Mouse (Mus musculus) limb, embryonic 13.5 days (tissue): ENCODE results near the gene Ppp1r3c. TPM values are rescaled to one million over a fixed set of nuclear protein-coding genes. Genes with fewer than 3 reads are reported as not detected.

Experiments
- ATAC-seq: fragments of 200-750 bp; cut with Nextera tagmentation; 2 replicates; pipeline ENCODE4 v1.8.0; 2017; ENCODE audit warnings: low read depth, moderate number of reproducible peaks, moderate TSS enrichment; ENCODE audit not compliant: low FRiP score
- H3K27ac ChIP-seq: fragments of 300-500 bp; sonication (generic); 2 replicates; pipeline ENCODE4 v1.5.1; 2015; ENCODE audit warnings: inconsistent platforms, mild to moderate bottlenecking, moderate library complexity
- H3K27me3 ChIP-seq: fragments of 300-500 bp; sonication (generic); 2 replicates; pipeline ENCODE4 v1.6.1; 2015; ENCODE audit warnings: mild to moderate bottlenecking, inconsistent platforms
- H3K36me3 ChIP-seq: fragments of 300-500 bp; sonication (generic); 2 replicates; pipeline ENCODE4 v1.6.1; 2015; ENCODE audit warnings: inconsistent platforms, mild to moderate bottlenecking, moderate library complexity
- H3K4me1 ChIP-seq: fragments of 300-500 bp; sonication (generic); 2 replicates; pipeline ENCODE4 v1.6.1; 2015; ENCODE audit warnings: inconsistent platforms
- H3K4me2 ChIP-seq: fragments of 300-500 bp; sonication (generic); replicated peaks from 2 replicates; pipeline ENCODE4 v1.6.1; 2015; ENCODE audit warnings: inconsistent platforms, mild to moderate bottlenecking, moderate library complexity
- H3K4me3 ChIP-seq: fragments of 300-500 bp; sonication (generic); 2 replicates; pipeline ENCODE4 v1.5.1; 2015; ENCODE audit warnings: moderate library complexity, mild to moderate bottlenecking, inconsistent platforms
- H3K9ac ChIP-seq: fragments of 300-500 bp; sonication (generic); 2 replicates; pipeline ENCODE4 v1.6.1; 2015; ENCODE audit warnings: mild to moderate bottlenecking, inconsistent platforms
- H3K9me3 ChIP-seq: fragments of 300-500 bp; sonication (generic); 2 replicates; pipeline ENCODE4 v1.6.1; 2016; ENCODE audit warnings: inconsistent platforms
- WGBS: fragments of 180-500 bp; shearing (Covaris S2); methylation state at CpG from one replicate; pipeline ENCODE4 v1.1.7; 2015; 5-methylcytosine and 5-hydroxymethylcytosine counted together
- polyA plus RNA-seq: library from polyadenylated mRNA; unstranded; fragments of >200 nt; fragmentation: Nextera tagmentation; extraction: Ambion mirVana; gene quantifications from 2 replicates; pipeline ENCODE4 v1.2.1, GENCODE M21; 2015

Gene Ppp1r3c
- 8.9 and 11.4 TPM in 2 replicates for polyA plus RNA-seq

- ATAC-seq, result peak; percentile 98
- Histone ChIP-seq H3K36me3 (peaks cover 18% of the 10 kb centered on the region), H3K4me1 (0 out of 2 replicates have a peak, but pooled peaks cover 7% of the 10 kb centered on the region), H3K9ac (peak within 1 kb of the TSS; percentile 75), H3K4me3 (peak within 1 kb of the TSS; percentile 59), H3K27me3 (no peaks in the 10 kb centered on the region), H3K27ac (peak within 1 kb of the TSS; percentile 89), H3K9me3 (0 out of 2 replicates have a peak, but pooled peaks cover 4% of the 10 kb centered on the region), H3K4me2 (peak within 1 kb of the TSS; percentile 76)
- WGBS, result under 1% methylated on average over 33 of the region's 33 CpGs
Measured at GRCm38 (mm10) chr19:36736537-36736936, at the start of gene Ppp1r3c. Gene Ppp1r3c, minus strand, starts transcription at chr19:36736653.

GRCm38 (mm10) chr19:36783179-36783578 is 46.7 kb upstream of the Ppp1r3c start:
- Histone ChIP-seq H3K4me1 (no peaks in the 10 kb centered on the region), H3K9me3 (no peaks in the 10 kb centered on the region), H3K4me3 (no peak overlapping the region), H3K4me2 (no peak overlapping the region), H3K27me3 (no peaks in the 10 kb centered on the region), H3K27ac (no peak overlapping the region), H3K36me3 (no peaks in the 10 kb centered on the region), H3K9ac (no peak overlapping the region)
- ATAC-seq, result no peak
- WGBS, result 72% methylated on average over 6 of the region's 6 CpGs

GRCm38 (mm10) chr19:36782591-36782990 is 46.1 kb upstream of the Ppp1r3c start:
- H3K36me3 ChIP-seq, result no peaks in the 10 kb centered on the region
- no peaks in the 10 kb centered on the region for H3K27me3 ChIP-seq
- WGBS, result 82% methylated on average over 3 of the region's 3 CpGs
- ATAC-seq, result no peak
- no peak overlapping the region for H3K27ac ChIP-seq
- no peak overlapping the region for H3K4me3 ChIP-seq
- H3K4me2 ChIP-seq, result no peak overlapping the region
- no peaks in the 10 kb centered on the region for H3K4me1 ChIP-seq
- H3K9ac ChIP-seq, result no peak overlapping the region
- no peaks in the 10 kb centered on the region for H3K9me3 ChIP-seq

- WGBS, result 78% methylated on average over 3 of the region's 3 CpGs
- no peak overlapping the region for H3K9ac ChIP-seq
- no peak overlapping the region for H3K27ac ChIP-seq
- no peak for ATAC-seq
- H3K4me1 ChIP-seq, result no peaks in the 10 kb centered on the region
- no peaks in the 10 kb centered on the region for H3K27me3 ChIP-seq
- H3K4me2 ChIP-seq, result no peak overlapping the region
- no peaks in the 10 kb centered on the region for H3K36me3 ChIP-seq
- H3K9me3 ChIP-seq, result no peaks in the 10 kb centered on the region
- no peak overlapping the region for H3K4me3 ChIP-seq
Measured at GRCm38 (mm10) chr19:36781996-36782395, 45.5 kb upstream of the Ppp1r3c start.

GRCm38 (mm10) chr19:36780375-36780774 is 43.9 kb upstream of the Ppp1r3c start:
- no peaks in the 10 kb centered on the region for H3K4me1 ChIP-seq
- H3K27ac ChIP-seq, result no peak overlapping the region
- H3K27me3 ChIP-seq, result no peaks in the 10 kb centered on the region
- no peak overlapping the region for H3K4me3 ChIP-seq
- ATAC-seq, result no peak
- H3K9ac ChIP-seq, result no peak overlapping the region
- H3K36me3 ChIP-seq, result no peaks in the 10 kb centered on the region
- H3K4me2 ChIP-seq, result no peak overlapping the region
- H3K9me3 ChIP-seq, result no peaks in the 10 kb centered on the region
- WGBS, result 73% methylated on average over 1 of the region's 1 CpGs

- Histone ChIP-seq H3K27ac (no peak overlapping the region), H3K9ac (no peak overlapping the region), H3K4me1 (no peaks in the 10 kb centered on the region), H3K4me3 (no peak overlapping the region), H3K4me2 (no peak overlapping the region), H3K9me3 (no peaks in the 10 kb centered on the region), H3K27me3 (no peaks in the 10 kb centered on the region), H3K36me3 (no peaks in the 10 kb centered on the region)
- no peak for ATAC-seq
- 39% methylated on average over 3 of the region's 3 CpGs for WGBS
Measured at GRCm38 (mm10) chr19:36779765-36780164, 43.3 kb upstream of the Ppp1r3c start.

GRCm38 (mm10) chr19:36775531-36775930 is 39.1 kb upstream of the Ppp1r3c start:
- 88% methylated on average over 8 of the region's 8 CpGs for WGBS

GRCm38 (mm10) chr19:36773716-36774459 is 37.4 kb upstream of the Ppp1r3c start:
- 87% methylated on average over 8 of the region's 8 CpGs for WGBS
- H3K27ac ChIP-seq, result no peak overlapping the region

More at GRCm38 (mm10) chr19:36775531-36775930, 39.1 kb upstream of the Ppp1r3c start:
- no peak for ATAC-seq
- Histone ChIP-seq H3K9ac (no peak overlapping the region), H3K36me3 (no peaks in the 10 kb centered on the region), H3K27me3 (no peaks in the 10 kb centered on the region), H3K9me3 (no peaks in the 10 kb centered on the region), H3K4me1 (no peaks in the 10 kb centered on the region), H3K4me3 (no peak overlapping the region), H3K27ac (no peak overlapping the region), H3K4me2 (no peak overlapping the region)

GRCm38 (mm10) chr19:36768084-36768483 is 31.6 kb upstream of the Ppp1r3c start:
- WGBS, result 81% methylated on average over 8 of the region's 8 CpGs
- H3K27ac ChIP-seq, result no peak overlapping the region

More at GRCm38 (mm10) chr19:36773716-36774459, 37.4 kb upstream of the Ppp1r3c start:
- H3K4me3 ChIP-seq, result no peak overlapping the region
- no peaks in the 10 kb centered on the region for H3K9me3 ChIP-seq
- H3K4me1 ChIP-seq, result no peaks in the 10 kb centered on the region
- no peak overlapping the region for H3K9ac ChIP-seq
- no peak for ATAC-seq
- H3K36me3 ChIP-seq, result no peaks in the 10 kb centered on the region
- no peak overlapping the region for H3K4me2 ChIP-seq
- H3K27me3 ChIP-seq, result no peaks in the 10 kb centered on the region

GRCm38 (mm10) chr19:36764451-36764850 is 28.0 kb upstream of the Ppp1r3c start:
- ATAC-seq, result no peak
- Histone ChIP-seq H3K9me3 (no peaks in the 10 kb centered on the region), H3K9ac (no peak overlapping the region), H3K36me3 (no peaks in the 10 kb centered on the region), H3K4me2 (no peak overlapping the region), H3K27ac (no peak overlapping the region), H3K4me3 (no peak overlapping the region), H3K4me1 (no peaks in the 10 kb centered on the region; the same call in 1 of the 2 replicates), H3K27me3 (no peaks in the 10 kb centered on the region)
- 72% methylated on average over 5 of the region's 5 CpGs for WGBS

More at GRCm38 (mm10) chr19:36768084-36768483, 31.6 kb upstream of the Ppp1r3c start:
- Histone ChIP-seq H3K27me3 (no peaks in the 10 kb centered on the region), H3K9ac (no peak overlapping the region), H3K4me2 (no peak overlapping the region), H3K4me3 (no peak overlapping the region), H3K4me1 (no peaks in the 10 kb centered on the region; the same call in 1 of the 2 replicates), H3K9me3 (no peaks in the 10 kb centered on the region), H3K36me3 (no peaks in the 10 kb centered on the region)
- no peak for ATAC-seq

- Histone ChIP-seq H3K27me3 (no peaks in the 10 kb centered on the region), H3K9ac (no peak overlapping the region), H3K4me2 (no peak overlapping the region), H3K4me1 (no peaks in the 10 kb centered on the region), H3K4me3 (no peak overlapping the region), H3K36me3 (no peaks in the 10 kb centered on the region), H3K27ac (no peak overlapping the region), H3K9me3 (no peaks in the 10 kb centered on the region)
- ATAC-seq, result no peak
Measured at GRCm38 (mm10) chr19:36748996-36749395, 12.5 kb upstream of the Ppp1r3c start.

- H3K9ac ChIP-seq, result no peak overlapping the region
- no peaks in the 10 kb centered on the region for H3K4me1 ChIP-seq
- H3K27ac ChIP-seq, result no peak overlapping the region
- no peaks in the 10 kb centered on the region for H3K36me3 ChIP-seq
- ATAC-seq, result no peak
- H3K4me3 ChIP-seq, result no peak overlapping the region
- H3K27me3 ChIP-seq, result no peaks in the 10 kb centered on the region
- H3K9me3 ChIP-seq, result 0 out of 2 replicates have a peak, but pooled peaks cover 4% of the 10 kb centered on the region
- H3K4me2 ChIP-seq, result no peak overlapping the region
Measured at GRCm38 (mm10) chr19:36742331-36742730, 5.9 kb upstream of the Ppp1r3c start.
